Mouse (Mus musculus) gonadal fat pad, adult 2 months (tissue): ENCODE measurements around the gene Lrrc72. TPM values are rescaled to one million over a fixed set of nuclear protein-coding genes. Genes with fewer than 3 reads are reported as not detected.
"Not testable (repeated sequence)": the region's sequence is repeated elsewhere in the genome, so short reads cannot be mapped to it uniquely, and the experiment has no call there.

Source experiments
- DNase-seq: peaks from one replicate; pipeline ENCODE4 v3.0.0-alpha.2; 2012; ENCODE audit warnings: low read depth
- polyA plus RNA-seq: library from polyadenylated mRNA; depleted of rRNA; stranded (reverse); fragments of >200 nt; gene quantifications from 2 replicates; pipeline ENCODE4 v1.2.3, GENCODE M21; 2012; rRNA removed

Gene Lrrc72
- 0.16 TPM in 1 of 2 replicates, not detected in the other for polyA plus RNA-seq

DNA sequence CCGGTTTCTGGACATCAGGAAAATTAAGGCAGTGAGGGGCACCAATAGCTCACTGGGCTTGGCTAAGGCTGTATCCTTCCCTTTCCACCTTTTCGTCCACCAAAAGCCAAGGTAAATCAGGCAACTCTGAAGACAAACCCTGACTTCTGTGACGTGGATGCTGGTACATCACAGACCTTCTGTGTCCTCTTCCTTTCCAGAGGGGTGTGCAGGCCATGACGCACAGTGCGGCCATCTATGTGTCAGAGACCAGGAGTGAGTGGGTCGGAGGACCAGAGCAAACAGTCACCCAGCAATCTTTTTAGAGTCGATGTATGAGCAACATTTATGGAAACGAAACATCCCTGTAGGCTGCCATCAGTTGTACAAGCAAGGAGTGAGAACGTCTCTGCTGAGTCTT is at the start of gene Lrrc72:
Lrrc72 (minus strand) TSS at position 101 of the 400 bp plus-strand sequence.
- no peak for DNase-seq

DNA sequence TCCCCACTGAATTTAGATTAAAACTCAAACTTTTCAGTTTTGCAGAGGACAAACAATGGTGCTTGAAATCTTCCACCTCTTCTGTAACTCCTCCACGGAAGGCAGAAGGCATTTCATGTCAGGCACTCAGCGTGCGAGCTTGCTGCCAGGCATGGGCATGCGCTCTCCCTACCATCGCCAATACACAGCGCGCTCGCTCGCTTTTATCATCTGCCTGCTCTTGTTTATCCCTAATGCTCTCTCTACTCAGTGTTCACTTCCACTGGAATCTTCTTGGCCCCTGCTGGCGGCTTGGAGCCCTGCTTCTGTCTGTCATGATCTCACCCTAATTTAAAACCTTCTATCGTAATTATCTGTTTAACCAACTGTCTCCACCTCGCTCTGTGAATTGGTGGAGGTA is 49.1 kb upstream of the Lrrc72 start:
- no peak for DNase-seq

DNA sequence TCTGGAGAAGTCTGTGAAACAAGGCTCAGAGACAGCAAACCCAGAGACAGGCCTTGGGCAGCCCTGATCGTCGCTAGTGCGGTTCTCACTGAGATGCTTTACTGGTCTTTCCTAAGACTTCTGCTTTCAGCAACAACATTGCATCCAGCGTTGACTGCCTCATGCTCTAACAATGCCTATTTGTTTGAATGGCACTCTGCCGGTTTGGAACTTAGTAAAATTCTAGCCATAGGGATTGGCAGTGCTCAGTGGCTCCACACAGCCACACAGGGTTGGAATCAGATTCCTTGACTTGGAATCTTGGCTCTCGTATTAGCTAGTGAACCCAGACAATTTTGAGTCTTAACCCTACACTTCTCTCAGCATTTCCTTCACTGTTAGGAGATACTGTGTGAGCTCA is 38.1 kb upstream of the Lrrc72 start:
- DNase-seq = no peak

DNA sequence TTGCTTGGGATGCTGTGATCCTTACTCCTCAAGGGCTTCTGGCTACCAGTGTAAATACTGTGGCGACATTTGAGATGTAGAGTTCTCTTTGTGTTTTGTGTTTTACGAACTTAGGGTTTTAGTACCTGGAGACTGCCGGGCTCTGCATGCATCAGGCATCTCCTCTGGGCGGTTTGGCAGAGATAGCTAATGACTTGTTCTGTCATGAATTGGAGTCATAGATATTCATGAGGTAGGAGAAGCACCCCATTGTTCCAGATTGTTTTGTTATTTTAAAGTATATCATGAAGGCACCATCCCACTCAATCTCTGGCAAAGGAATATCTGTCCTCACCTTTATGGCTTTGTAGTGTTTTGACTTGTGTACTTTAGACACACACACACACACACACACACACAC is 37.3 kb upstream of the Lrrc72 start:
- DNase-seq = peak; percentile 83

DNA sequence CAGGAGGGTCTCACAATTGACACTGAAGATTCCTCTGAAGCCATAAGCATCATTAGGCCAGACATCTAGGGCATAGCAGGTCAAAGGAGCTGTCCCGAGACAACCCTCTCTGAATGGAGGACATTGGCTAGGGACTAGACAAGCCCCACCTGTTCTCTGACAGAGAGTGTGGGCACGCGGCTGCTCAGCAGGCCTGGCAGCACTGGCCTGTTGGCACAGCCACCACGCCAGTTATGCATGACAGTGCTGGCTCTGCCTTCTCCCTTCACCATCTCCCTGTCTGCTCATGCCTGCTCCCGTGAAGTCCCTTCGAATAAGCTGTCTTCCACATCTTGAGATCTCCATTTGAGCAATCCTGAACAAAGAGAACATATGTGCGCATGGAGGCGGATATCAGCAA is 36.4 kb upstream of the Lrrc72 start:
- DNase-seq = no peak

DNA sequence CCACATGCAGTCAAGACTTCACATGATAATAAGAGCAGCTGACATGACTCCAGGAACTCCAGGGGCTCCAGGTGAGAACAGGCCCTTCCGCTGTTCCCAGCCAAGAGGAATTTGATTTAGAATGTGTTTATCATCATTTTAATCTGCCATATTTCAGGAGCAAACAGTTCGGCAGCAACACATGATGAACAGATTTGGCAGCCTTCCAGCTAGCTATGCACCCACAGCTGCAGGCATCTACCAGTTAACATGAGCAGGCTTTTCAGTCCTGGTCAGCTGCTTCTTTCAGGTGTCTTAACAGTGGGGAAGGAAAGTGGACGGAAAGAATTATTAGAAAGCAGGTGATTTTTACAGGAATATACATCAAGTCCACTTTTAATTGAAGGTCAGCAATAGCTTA is 21.6 kb upstream of the Lrrc72 start:
- no peak for DNase-seq

DNA sequence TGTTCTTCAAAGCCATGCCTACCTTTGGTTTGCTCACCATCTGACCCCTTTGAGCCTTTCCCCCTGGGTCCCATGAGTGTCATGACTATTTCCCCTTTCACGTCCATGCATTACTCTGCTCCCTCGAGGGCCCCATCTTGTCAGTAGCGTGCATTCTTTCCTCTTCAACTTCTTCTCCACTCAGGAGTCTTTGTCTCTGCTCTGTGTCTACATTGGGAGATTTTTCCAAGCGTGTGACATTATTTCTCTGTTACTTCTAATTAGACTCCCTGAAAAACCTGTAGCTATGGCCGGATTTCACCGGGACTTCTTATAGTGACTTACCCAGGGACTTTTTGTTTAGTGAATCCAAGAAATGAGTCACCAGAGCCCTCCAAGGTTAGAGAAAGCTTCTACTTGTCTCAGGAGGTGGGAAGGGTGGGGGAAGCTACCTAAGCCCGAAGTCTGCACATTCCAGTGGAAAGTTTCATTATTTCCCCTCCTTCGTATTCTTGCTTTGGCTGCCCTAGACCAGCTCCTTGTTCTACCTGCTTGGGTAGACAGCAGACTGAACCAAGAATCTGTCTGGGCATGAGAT is 14.6 kb upstream of the Lrrc72 start:
- no peak for DNase-seq

DNA sequence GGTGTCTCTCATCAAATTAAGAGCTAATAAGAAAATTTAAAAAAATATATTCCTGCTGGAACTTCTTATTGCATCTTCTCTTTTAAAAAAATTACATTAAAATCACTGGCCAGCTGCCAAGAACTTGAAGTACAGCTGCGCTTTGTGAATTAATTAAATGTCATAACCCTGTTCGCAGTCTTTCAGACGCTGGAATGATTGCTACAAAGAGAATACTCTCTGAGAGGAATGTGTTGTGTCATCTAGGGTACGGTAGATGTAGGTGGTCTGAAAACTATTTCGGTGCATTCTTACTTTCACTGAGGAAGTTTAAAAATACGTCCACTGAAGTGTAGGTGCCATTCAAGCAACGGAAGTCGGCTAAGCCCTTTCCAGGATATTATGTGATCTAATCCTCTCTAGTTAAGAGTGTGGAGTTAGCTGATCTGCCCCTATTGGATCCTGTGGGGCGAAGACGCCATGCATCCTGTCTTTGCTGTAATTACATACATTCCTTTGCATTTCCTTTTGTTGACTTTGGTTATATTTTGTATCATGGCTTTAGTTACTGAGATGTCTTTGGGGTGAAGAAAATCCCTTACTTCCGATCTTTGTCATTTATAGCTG is 9.0 kb upstream of the Lrrc72 start:
- no peak for DNase-seq

DNA sequence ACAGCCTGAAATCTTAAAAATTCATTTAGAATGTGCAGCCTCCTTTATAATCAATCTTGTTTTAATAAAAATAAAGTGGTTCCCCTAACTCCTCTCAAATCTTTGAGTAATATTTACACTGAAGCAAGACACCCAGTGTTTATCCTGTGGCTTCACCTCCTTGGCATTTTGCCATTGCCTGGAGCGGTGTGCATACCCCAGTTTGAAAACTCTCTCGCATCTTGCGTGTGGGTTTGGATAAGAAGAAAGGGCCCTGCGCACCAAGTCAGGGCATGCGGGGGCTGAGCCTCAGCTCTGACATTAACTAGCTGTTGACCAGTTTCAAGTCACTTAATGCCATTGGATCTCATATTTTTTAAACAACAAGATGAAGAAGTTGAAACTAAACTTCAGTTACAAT is 2.2 kb upstream of the Lrrc72 start:
- DNase-seq = no peak

DNA sequence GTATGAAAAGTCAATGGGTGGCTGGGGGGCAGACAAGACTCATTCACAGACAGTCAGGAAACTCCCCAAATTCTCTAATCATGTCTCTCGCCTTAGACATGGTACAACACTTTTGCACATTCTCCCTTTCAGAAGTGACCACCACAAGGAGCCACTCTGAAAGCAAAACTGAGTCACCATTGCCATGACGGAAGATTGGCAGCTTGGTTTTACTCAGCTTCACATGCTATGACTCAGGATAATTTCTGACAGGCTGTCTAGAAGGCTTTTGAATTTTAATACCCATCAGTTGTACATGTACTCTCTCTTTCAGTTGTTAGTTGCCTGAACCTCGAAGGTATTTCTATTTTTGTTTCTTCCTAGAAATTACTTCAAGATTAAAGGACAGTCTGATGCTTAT is 12.0 kb downstream of the Lrrc72 start:
- DNase-seq = no peak

DNA sequence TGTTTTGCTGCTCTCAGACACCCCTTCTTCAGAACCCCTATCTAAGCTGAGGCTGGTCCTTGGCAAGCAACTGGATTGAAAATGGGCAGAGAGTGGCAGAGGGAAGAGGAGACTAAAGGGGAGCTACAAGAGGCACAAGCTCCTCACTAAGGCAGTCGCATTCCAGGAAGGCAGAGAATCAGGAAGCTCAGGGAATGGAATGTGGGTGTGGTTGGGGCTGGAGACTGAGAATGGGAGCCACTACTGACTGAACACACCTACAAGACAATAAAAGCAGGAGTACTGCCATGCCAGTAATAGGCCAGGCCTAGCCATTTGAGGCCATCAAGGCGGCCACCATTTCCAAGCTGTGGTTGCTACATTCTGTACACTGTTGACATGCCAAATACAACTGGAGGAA is 21.8 kb downstream of the Lrrc72 start:
- DNase-seq = no peak

DNA sequence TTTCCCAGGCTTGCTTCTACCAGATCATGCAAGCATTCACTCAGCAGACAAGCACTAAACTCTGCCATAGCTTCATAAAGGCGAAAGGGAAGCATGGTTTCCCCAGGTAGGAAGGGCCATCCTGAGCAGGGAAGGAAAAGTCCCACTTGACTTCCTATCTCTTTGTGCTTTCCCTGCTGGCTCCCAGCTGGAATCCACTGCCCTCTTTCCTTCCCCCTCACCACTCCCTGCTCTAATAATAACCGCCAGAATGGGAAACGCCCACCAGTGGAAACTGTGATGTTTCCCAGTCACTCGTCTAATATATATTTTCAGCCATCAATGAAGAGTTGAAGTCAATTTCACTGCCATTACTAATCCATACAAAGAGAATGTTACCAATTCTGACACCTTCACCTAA is 28.8 kb downstream of the Lrrc72 start:
- DNase-seq = no peak

DNA sequence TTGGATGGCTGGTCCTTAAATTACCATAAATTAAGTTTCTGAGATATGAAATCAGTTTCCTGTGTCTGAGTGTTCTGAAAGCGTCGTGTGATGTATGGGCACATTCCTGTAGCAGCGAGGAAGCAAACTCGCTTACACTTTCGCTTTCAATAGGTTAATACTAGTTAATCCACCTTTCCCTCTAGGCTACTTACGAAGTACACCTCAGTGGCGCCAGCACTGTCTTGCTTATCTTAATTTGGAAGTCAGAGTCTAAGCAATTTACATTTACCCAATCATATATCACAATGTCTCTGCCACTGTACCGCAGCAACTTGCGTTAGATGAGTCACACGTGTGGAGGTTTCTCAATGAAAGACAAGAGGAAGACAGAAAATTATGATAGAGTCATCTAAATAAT is 36.3 kb downstream of the Lrrc72 start:
- peak; percentile 57 for DNase-seq

DNA sequence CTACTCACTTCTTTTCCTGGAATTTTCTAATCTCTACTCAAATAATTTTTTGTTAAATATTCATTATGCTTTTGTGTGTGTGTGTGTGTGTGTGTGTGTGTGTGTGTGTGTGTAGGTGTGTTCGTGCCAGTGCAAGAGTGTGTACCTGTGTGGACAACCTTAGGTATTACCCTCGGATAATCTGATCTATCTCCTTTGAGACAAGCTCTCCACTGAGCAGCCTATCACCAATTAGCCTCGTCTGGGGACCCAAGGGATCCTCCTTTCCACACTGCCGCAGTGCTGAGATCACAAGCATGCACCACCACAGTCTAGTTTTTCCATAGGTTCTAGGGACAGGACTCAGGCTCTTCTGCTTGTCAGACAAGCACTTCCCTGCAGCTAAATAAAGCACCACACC is 37.0 kb downstream of the Lrrc72 start:
- DNase-seq = no peak

DNA sequence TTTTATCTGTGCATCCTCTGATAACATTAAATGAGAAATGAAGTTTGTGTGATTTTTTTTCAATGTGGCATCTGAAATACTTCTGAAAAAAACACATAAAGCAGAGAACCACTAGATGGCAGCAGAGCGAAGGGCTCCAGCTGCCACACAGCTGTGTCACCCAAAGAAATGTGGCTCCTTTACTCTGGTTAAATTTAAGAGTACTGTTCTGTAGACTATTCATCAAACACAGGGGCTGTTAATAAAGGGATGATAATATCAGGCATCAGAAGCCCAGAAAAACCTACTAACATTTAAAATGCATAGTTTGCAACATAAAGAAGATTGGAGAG is 38.1 kb downstream of the Lrrc72 start:
- no peak for DNase-seq

DNA sequence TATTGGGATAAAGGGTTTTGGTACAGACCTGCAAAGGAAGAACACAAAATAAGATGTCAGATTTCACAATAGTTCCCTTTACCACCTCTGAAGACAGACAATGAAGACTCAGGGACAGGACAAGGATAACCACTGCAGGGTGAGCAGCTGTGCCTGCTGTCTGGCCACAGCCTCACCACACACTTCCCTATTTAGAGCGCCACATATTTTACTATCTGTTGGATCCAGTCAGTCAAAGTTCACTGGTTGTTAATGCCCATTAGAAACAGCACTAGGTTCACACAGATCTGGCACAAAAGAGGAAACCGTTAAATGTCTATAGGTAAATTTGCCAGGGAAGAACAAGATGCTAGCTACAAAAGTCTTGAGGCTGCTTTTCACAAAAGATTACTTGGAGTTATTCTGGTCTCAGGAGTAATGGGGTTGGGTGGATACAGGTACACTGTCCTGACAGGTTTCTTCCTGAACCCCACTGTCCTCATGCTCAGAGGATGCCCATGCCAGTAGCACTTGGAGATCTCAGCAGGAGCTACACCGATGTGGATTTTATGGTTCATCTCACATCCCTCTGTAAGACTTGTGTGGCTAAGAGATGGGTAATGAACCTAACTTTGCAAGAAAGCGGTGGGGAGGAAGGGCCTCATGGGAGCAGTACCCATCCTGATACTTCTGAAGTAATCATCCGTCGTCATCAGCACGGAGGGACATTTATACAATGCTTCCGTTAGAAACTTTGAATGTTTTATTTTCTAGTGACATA is 38.6 kb downstream of the Lrrc72 start:
- DNase-seq = no peak

DNA sequence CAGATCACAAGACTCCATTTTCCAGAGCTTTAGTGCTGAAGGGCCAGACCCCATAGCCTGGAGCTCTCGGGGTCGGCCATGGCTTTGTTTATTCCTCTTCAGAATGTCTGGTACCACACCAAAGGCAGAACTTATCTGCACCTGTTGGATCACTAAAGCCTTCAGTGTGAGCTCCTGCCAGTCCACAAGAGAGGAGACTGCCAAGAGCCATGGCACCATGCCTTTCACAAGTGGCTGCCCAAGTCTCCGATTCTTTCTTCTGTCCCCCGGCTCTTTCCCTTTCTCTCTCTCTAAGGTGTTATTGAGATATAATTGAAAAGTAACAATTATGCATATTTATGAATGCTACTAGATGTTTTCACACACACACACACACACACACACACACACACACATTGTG is 43.1 kb downstream of the Lrrc72 start:
- no peak for DNase-seq

DNA sequence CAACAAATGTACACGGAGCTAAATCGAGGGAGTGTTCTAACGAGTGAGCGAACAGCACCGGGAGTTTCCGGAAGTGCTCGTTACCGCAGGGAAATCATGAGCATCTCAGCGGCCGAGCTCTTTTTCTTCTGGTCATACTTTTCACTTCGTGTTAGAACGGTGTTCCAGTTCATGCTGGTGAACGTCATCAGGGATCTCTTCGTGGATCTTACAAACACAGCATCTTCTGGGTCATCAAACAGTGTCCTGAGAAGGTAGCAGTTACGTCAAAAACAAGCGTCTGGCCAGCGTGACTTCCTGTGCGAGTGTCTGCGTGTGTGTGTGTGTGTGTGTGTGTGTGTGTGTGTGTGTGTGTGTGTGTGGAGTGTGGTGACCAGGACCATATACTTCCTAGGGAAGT is 44.7 kb downstream of the Lrrc72 start:
- DNase-seq = no peak

DNA sequence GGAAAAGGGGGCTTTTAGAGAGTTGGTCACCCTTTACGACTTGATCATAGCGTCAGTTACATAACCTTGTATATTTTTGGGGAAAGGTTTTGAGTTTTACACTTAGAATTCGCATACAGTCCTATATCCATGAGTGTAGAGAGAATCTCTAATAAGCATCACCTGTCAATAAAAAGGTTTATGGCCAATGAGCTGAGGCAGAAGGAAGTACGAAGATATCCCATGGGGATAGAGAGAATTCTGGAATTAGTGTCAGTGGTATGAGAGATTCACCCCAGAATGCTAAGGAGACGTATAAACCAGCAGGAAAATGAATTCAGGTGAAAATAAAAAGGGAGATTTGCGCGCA is 45.4 kb downstream of the Lrrc72 start:
- no peak for DNase-seq

DNA sequence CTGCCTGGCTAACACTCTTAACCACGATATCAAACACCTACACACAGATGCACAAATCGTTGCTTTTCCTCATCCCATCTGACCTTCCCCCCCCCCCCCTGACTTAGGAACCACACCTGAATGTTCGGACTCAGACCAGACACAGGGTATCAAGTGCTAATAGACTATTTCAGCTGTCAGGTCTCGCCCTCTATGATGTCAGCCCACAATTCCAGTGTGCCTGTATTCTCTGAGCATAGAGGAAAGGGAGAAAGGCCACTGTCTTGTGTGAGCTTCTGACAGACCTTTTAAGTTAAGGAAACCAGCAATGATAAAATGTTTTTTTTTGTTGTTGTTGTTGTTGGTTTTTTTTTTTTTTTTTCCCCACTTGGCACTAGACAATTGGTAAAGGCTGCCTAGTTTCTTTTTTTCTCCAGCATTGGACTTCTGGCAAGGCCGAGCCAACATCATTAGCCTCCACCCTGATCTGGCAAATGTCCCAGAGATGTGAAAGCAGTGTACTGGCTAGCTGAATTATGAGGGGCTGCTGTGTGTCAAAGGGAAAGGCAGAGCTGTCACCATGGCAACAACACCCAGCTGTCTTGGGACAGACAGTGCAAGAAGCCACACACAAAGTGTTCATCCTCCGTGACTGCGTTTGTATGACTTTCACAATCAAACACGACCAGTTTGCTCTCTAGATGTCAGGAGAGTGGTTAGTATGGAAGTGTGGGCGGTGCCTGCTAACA is 46.0 kb downstream of the Lrrc72 start:
- DNase-seq = no peak

DNA sequence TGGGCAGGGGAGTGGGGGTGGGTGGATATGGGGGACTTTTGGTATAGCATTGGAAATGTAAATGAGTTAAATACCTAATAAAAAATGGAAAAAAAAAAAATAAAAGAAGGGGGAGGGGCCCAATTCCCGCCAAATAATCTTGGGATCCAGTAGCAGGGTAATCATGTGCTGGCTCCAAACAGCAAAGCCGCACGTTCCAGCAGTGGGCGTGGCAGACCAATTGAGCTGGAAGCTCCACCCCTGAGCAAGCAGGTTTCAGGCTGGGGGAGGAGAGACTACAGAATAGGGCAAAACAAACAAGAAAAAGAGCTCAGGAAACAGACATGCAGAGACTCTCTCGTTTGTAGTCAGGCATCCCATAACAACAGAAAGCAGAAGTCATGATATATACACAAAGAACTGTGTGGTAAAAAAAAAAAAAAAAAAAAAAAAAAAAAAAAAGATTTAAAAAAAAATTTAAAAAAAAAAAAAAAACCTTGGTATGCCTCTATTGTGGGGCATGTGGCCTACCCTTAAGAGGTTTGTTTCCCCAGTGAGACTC is 47.5 kb downstream of the Lrrc72 start:
- DNase-seq = not testable (repeated sequence)

DNA sequence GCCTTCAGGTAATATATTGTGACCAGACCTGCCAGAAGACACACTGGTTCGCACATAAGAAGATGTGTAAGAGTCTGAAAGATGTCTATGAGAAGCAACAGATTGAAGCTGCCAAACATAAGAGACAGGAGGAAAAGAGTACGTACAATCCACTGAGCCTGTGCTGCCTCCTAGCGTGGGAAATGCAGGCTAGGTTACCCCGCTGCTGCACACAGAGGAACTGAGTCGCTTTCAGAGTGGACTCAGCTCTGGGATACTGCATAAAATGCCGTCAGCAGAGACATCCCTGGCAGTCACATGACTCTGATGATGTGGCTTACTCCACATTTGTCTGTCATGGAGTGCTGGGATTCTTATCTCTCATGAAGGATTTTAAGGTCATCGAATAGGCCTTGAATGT is 58.2 kb downstream of the Lrrc72 start:
- no peak for DNase-seq

DNA sequence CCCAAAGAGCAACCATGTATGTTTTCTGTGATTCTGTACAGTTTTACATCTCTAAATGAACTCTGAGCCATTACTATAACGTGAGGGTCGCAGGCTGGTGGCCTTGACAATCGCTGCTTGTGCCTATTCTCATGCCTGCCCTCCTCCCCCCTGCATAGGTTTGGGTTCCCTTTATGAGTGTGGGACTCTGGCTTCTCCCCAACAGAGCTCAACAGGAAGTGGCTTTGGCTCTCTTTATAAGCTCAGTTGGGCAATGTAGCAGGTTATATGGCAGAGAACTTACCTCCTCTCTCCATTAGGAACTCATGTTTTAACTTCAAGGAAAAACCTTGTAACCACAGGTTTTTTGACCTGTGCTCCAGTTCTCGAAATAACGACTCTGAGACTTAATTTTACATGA is 62.9 kb downstream of the Lrrc72 start:
- no peak for DNase-seq
